Mouse (Mus musculus) gastrocnemius, postnatal 25 days (tissue): Measurements from ENCODE around the gene Myof. TPM values are rescaled to one million over a fixed set of nuclear protein-coding genes. Genes with fewer than 3 reads are reported as not detected.

ENCODE experiments used
- DNase-seq: peaks from one replicate; pipeline ENCODE4 v3.0.0; 2022
- long read RNA-seq, 2 experiments: library from polyadenylated mRNA; stranded (forward); transcript quantifications; one replicate each; pipeline ENCODE4 v2.0.0; 2021
- total RNA-seq, 2 experiments: library from RNA; stranded (reverse); gene quantifications; 1 replicate in 1 of 2; 2 replicates in 1 of 2; pipeline ENCODE4 v1.2.3; 2021

Gene Myof
- 1 to 10 TPM; 5.3 to 8.8 TPM for total RNA-seq
- long read RNA-seq, experiment 1 = 0 reads
- long read RNA-seq, experiment 2, partial matches to known transcripts = 0 of 2 reads
- long read RNA-seq, experiment 2, other reads (novel, unspliced or antisense) = 2 of 2 reads

GRCm38 (mm10) chr19:38043281-38043981 is at the start of gene Myof:
TSS of gene Myof (minus strand) at chr19:38043577.
- peak; percentile 66 for DNase-seq

- DNase-seq = no peak
Measured at GRCm38 (mm10) chr19:38091512-38091985, 48.2 kb upstream of the Myof start.

GRCm38 (mm10) chr19:38089358-38089757 is 46.0 kb upstream of the Myof start:
- DNase-seq = no peak

GRCm38 (mm10) chr19:38086948-38087551 is 43.7 kb upstream of the Myof start:
- no peak for DNase-seq

GRCm38 (mm10) chr19:38085841-38086240 is 42.5 kb upstream of the Myof start:
- DNase-seq = no peak

GRCm38 (mm10) chr19:38082931-38083525 is 39.7 kb upstream of the Myof start:
- DNase-seq = no peak

GRCm38 (mm10) chr19:38081361-38081760 is 38.0 kb upstream of the Myof start:
- DNase-seq = no peak

- DNase-seq = no peak
Measured at GRCm38 (mm10) chr19:38077851-38078540, 34.6 kb upstream of the Myof start.

GRCm38 (mm10) chr19:38076251-38076650 is 32.9 kb upstream of the Myof start:
- DNase-seq = no peak

- DNase-seq = no peak
Measured at GRCm38 (mm10) chr19:38075051-38075450, 31.7 kb upstream of the Myof start.

- no peak for DNase-seq
Measured at GRCm38 (mm10) chr19:38073226-38073625, 29.8 kb upstream of the Myof start.

- no peak for DNase-seq
Measured at GRCm38 (mm10) chr19:38064051-38064450, 20.7 kb upstream of the Myof start.

GRCm38 (mm10) chr19:38063201-38063600 is 19.8 kb upstream of the Myof start:
- DNase-seq = no peak

- DNase-seq = no peak
Measured at GRCm38 (mm10) chr19:38056931-38057330, 13.6 kb upstream of the Myof start.

GRCm38 (mm10) chr19:38056276-38056675 is 12.9 kb upstream of the Myof start:
- DNase-seq = no peak

GRCm38 (mm10) chr19:38055798-38056197 is 12.4 kb upstream of the Myof start:
- no peak for DNase-seq

GRCm38 (mm10) chr19:38054720-38055192 is 11.4 kb upstream of the Myof start, which contains the start of gene Cep55:
TSS of gene Cep55 (plus strand) at chr19:38055011.
- peak; percentile 96 for DNase-seq

GRCm38 (mm10) chr19:38054149-38054719 is 10.9 kb upstream of the Myof start:
- no peak for DNase-seq

GRCm38 (mm10) chr19:38053227-38054041 is 10.1 kb upstream of the Myof start:
- DNase-seq = no peak

- DNase-seq = no peak
Measured at GRCm38 (mm10) chr19:38049686-38050085, 6.3 kb upstream of the Myof start.

GRCm38 (mm10) chr19:38045198-38045597 is 1.8 kb upstream of the Myof start:
- DNase-seq = no peak
